Mouse (Mus musculus) myocyte (in vitro differentiated cells): ENCODE results near the gene Miga1. TPM values are rescaled to one million over a fixed set of nuclear protein-coding genes. Genes with fewer than 3 reads are reported as not detected.

ENCODE experiments used
- H3K27me3 ChIP-seq: one replicate; pipeline ENCODE4 v1.6.1; 2011; ENCODE audit not compliant: control insufficient read depth, insufficient read depth, insufficient read length
- H3K36me3 ChIP-seq: one replicate; pipeline ENCODE4 v1.6.1; 2011; ENCODE audit not compliant: control insufficient read depth, insufficient read depth
- H3K4me2 ChIP-seq: one replicate; pipeline ENCODE4 v1.6.1; 2011; ENCODE audit warnings: low read depth, control low read depth
- H3K4me3 ChIP-seq: one replicate; pipeline ENCODE4 v1.5.1; 2011; ENCODE audit warnings: mild to moderate bottlenecking, control low read depth, moderate library complexity
- H3K79me2 ChIP-seq: one replicate; pipeline ENCODE4 v1.6.1; 2011; ENCODE audit not compliant: control insufficient read depth, insufficient read depth
- H3ac ChIP-seq: one replicate; pipeline ENCODE4 v1.6.1; 2011; ENCODE audit not compliant: control insufficient read depth, insufficient read length
- CEBPB ChIP-seq: IDR thresholded peaks from 2 replicates; pipeline ENCODE4 v1.6.1; 2011; ENCODE audit warnings: mild to moderate bottlenecking, moderate library complexity; ENCODE audit not compliant: poor library complexity, insufficient read depth, severe bottlenecking
- E2F4 ChIP-seq: IDR thresholded peaks from one replicate; pipeline ENCODE4 v1.6.1; 2011; ENCODE audit warnings: mild to moderate bottlenecking, control low read depth, moderate library complexity; ENCODE audit not compliant: insufficient read depth
- MAX ChIP-seq: IDR thresholded peaks from one replicate; pipeline ENCODE4 v1.6.1; 2011; ENCODE audit warnings: low read depth, mild to moderate bottlenecking, control low read depth
- MYOD1 ChIP-seq, 3 experiments: IDR thresholded peaks; one replicate each; pipeline ENCODE4 v1.6.1; 2011; ENCODE audit warnings: control low read depth in 2 of 3, low read depth in 2 of 3, mild to moderate bottlenecking in 2 of 3, moderate library complexity in 1 of 3; ENCODE audit not compliant: insufficient read length in 2 of 3, control insufficient read depth in 1 of 3
- MYOG ChIP-seq, 3 experiments: IDR thresholded peaks; one replicate each; pipeline ENCODE4 v1.6.1; 2011; ENCODE audit warnings: control low read depth in 2 of 3, low read depth in 2 of 3, mild to moderate bottlenecking in 2 of 3; ENCODE audit not compliant: insufficient read length in 2 of 3, control insufficient read depth in 1 of 3, insufficient read depth in 1 of 3
- POLR2A ChIP-seq: IDR thresholded peaks from one replicate; pipeline ENCODE4 v1.6.1; 2011; ENCODE audit warnings: low read depth, mild to moderate bottlenecking, control low read depth, moderate library complexity; ENCODE audit not compliant: insufficient read length
- POLR2AphosphoS2 ChIP-seq: IDR thresholded peaks from one replicate; pipeline ENCODE4 v1.6.1; 2011; ENCODE audit warnings: low read depth, control low read depth; ENCODE audit not compliant: insufficient read length
- REST ChIP-seq: IDR thresholded peaks from one replicate; pipeline ENCODE4 v1.6.1; 2011; ENCODE audit warnings: mild to moderate bottlenecking, control low read depth, moderate library complexity; ENCODE audit not compliant: insufficient read depth, insufficient read length
- SRF ChIP-seq: IDR thresholded peaks from one replicate; pipeline ENCODE4 v1.6.1; 2011; ENCODE audit warnings: low read depth; ENCODE audit not compliant: control insufficient read depth, insufficient read length
- TCF12 ChIP-seq: IDR thresholded peaks from one replicate; pipeline ENCODE4 v1.6.1; 2011; ENCODE audit warnings: mild to moderate bottlenecking, control low read depth; ENCODE audit not compliant: poor library complexity, insufficient read depth, severe bottlenecking
- TCF3 ChIP-seq: IDR thresholded peaks from one replicate; pipeline ENCODE4 v1.6.1; 2011; ENCODE audit warnings: low read depth, control low read depth; ENCODE audit not compliant: insufficient read length
- USF1 ChIP-seq: IDR thresholded peaks from one replicate; pipeline ENCODE4 v1.6.1; 2011; ENCODE audit warnings: low read depth, mild to moderate bottlenecking, control low read depth, moderate library complexity
- polyA plus RNA-seq: library from polyadenylated mRNA; unstranded; fragments of >200 nt; fragmentation: generic; extraction: Trizol; gene quantifications from one replicate; pipeline ENCODE4 v1.2.1, GENCODE M21; 2012; ENCODE audit warnings: missing spikeins

Miga1 gene
- polyA plus RNA-seq, 1 experiment: 0.26 TPM

DNA sequence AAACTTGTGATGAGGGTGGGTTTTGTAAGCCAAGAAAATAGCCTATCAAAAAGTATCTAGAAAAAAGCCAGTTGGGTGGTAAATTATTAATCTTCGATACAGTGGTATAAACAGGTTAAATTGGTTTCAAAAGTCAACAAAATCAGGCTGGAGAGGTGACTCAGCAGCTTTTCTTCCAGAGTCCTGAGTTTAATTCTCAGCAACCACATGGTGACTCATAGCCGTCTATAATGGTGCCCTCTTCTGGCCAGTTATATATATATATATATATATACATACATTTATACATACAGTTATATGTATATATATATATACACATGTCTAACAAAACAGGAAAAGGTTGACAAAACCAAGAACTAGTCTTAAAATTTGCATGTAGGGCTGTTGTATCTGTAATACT is 101.4 kb downstream of the Miga1 start:
- no peaks in the 10 kb centered on the region for H3K79me2 ChIP-seq
- no peak overlapping the region for H3K4me2 ChIP-seq
- TF ChIP-seq SRF (no peak), POLR2A (no peak)
- H3K27me3 ChIP-seq: no peaks in the 10 kb centered on the region
- peaks cover 85% of the 10 kb centered on the region for H3K36me3 ChIP-seq
- no peak overlapping the region for H3K4me3 ChIP-seq
- no peak overlapping the region for H3ac ChIP-seq

DNA sequence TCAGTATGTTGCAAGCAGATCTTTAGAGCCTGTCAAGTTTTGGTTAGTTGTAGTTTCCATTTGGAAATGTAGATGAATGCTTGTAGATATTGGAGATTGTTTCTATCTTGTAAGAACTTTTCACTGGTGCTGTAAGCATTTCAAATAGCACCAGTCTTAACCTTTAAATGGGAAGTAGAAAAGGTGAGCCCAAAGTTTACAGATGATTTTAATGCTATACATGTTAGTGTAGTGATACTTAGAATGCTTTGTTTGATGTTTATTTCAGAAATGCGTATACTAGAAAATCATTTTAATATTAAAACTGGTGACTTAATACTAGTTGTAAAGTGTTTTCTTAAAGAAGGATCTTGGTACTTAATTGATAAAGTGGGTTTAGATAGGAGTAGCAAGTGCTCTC is 104.4 kb downstream of the Miga1 start:
- no peak overlapping the region for H3ac ChIP-seq
- no peak overlapping the region for H3K4me2 ChIP-seq
- H3K36me3 ChIP-seq: peaks cover 86% of the 10 kb centered on the region
- H3K79me2 ChIP-seq: no peaks in the 10 kb centered on the region
- H3K27me3 ChIP-seq: no peaks in the 10 kb centered on the region
- no peak for TF ChIP-seq SRF
- no peak for TF ChIP-seq POLR2A
- TF ChIP-seq USF1: no peak
- no peak for TF ChIP-seq TCF3
- no peak for TF ChIP-seq MYOG (IDR thresholded peaks at IDR 0.05; ENCODE audit: control insufficient read depth in 1 of 3, insufficient read depth in 1 of 3, insufficient read length in 2 of 3, low read depth in 2 of 3)
- TF ChIP-seq E2F4: no peak
- TF ChIP-seq MYOD1 (IDR thresholded peaks at IDR 0.05; ENCODE audit: control insufficient read depth in 1 of 3, insufficient read length in 2 of 3, low read depth in 2 of 3): no peak
- no peak for TF ChIP-seq CEBPB
- no peak overlapping the region for H3K4me3 ChIP-seq

DNA sequence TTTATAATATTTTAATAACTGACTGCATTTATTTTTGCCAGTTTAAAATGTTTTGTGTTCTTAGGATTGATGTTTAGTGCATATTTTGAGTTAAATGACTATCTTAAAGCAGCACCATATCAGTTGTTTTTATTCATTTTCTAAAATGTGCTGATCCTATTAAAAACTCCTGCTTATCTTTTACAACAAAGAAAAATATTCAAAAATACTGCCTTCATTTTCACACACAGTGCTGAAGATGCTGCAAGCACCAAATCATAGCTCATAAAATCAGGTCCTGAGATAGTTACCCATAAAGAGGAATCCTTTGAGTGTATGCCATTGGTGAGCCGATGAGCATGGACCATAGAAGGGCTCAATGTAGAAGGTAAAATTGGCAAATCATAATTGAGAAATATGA is 105.0 kb downstream of the Miga1 start:
- Histone ChIP-seq H3ac (no peak overlapping the region), H3K4me3 (no peak overlapping the region), H3K4me2 (no peak overlapping the region), H3K36me3 (peaks cover 86% of the 10 kb centered on the region), H3K27me3 (no peaks in the 10 kb centered on the region), H3K79me2 (peaks cover 5% of the 10 kb centered on the region)
- no peak for TF ChIP-seq MYOD1 (IDR thresholded peaks at IDR 0.05; ENCODE audit: control insufficient read depth in 1 of 3, insufficient read length in 2 of 3, low read depth in 2 of 3)
- no peak for TF ChIP-seq TCF12
- TF ChIP-seq USF1: no peak
- no peak for TF ChIP-seq TCF3
- no peak for TF ChIP-seq MAX
- no peak for TF ChIP-seq CEBPB
- no peak for TF ChIP-seq REST
- TF ChIP-seq POLR2AphosphoS2: no peak
- TF ChIP-seq POLR2A: no peak
- TF ChIP-seq MYOG (IDR thresholded peaks at IDR 0.05; ENCODE audit: control insufficient read depth in 1 of 3, insufficient read depth in 1 of 3, insufficient read length in 2 of 3, low read depth in 2 of 3): no peak
- TF ChIP-seq SRF: no peak
- TF ChIP-seq E2F4: no peak

DNA sequence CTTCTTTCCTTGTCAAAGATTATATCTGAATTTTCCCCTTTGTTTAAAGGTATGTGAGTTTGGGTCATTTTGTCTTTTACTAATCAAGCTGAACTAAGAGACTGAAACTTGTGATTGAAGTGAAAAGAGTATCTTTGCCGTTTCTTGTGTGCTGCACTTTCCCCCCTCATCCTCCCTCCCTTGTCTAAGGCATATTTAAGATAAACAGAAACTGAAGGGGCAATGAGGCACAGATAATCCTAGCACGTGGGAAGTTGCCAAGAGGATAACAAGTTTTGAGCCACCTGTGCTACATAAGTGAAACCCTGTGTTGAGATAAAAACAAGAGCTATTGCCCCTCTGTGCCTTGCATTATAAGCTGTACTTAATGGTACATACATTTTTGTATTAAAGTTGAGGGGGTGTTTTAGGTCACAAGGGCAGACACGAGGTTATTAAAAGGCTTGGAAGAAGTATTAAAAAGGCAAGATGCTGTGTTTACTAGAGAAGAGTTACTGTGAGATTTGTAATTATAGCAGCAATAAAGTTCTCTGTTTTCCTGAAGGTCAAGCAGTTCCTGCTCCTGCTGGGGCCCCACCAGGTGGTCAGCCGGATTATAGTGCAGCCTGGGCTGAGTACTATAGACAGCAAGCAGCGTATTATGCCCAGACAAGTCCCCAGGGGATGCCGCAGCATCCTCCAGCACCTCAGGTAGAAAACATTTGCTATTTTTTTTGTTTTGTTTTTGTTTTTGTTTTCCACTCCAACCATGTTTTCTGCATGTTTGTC is 108.7 kb downstream of the Miga1 start:
- Histone ChIP-seq H3K27me3 (no peaks in the 10 kb centered on the region), H3K4me3 (no peak overlapping the region), H3K36me3 (peaks cover 91% of the 10 kb centered on the region), H3K4me2 (no peak overlapping the region), H3ac (no peak overlapping the region), H3K79me2 (peaks cover 5% of the 10 kb centered on the region)
- TF ChIP-seq CEBPB (no peak), TCF3 (no peak), E2F4 (no peak), MYOG (IDR thresholded peaks at IDR 0.05; ENCODE audit: control insufficient read depth in 1 of 3, insufficient read depth in 1 of 3, insufficient read length in 2 of 3, low read depth in 2 of 3) (no peak)

DNA sequence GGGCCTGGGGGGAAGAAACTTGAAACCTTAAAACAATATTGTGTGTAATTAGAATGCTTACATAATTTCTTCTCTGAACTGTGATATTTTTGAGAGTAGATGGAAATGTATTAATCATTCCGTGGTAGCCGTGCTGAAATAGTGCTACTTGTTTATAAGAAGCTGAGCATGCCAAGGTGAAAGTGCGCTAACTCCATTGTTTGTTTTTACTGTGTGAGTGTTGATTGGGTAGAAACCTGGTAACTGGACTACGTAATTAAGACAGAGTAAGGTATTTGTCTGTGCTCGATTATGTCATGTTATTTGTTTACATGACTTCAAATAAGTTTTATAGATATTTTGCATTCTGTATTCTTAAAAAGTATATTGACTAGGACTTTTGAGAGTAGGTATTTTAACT is 110.9 kb downstream of the Miga1 start:
- H3K36me3 ChIP-seq: peaks cover 91% of the 10 kb centered on the region
- H3K79me2 ChIP-seq: peaks cover 20% of the 10 kb centered on the region
- no peak overlapping the region for H3K4me2 ChIP-seq
- no peak overlapping the region for H3ac ChIP-seq
- H3K4me3 ChIP-seq: no peak overlapping the region
- no peaks in the 10 kb centered on the region for H3K27me3 ChIP-seq
- TF ChIP-seq MYOD1 (IDR thresholded peaks at IDR 0.05; ENCODE audit: control insufficient read depth in 1 of 3, insufficient read length in 2 of 3, low read depth in 2 of 3): no peak
- TF ChIP-seq E2F4: no peak
